12 mouse cellular contexts compared by ENCODE assay signal in the genomic region with DNA sequence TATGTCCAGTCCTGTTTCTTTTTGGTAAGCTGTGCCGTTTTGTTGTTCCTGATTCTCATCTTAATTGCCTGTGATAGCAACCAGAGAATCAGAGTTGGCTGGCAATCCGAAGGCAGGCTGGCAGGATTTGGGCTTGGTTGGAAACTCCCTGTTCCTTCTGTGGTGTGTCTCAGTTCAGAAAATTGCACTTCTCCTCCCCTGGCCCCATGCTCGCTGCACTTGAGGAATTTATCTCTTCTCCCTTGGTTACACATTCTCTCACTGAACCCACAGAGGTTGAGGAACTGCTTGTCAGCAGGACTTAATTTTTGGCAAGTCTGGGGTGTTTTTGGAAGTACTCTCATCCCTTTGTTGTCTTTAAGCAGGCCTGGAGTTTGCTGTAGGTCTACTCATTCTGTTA. TPM values are rescaled to one million over a fixed set of nuclear protein-coding genes. Genes with fewer than 3 reads are reported as not detected.
DNase-seq lines count a peak whose midpoint lies in the region; ATAC-seq and TF ChIP-seq lines count a peak whose summit lies in the region.
"Had no signal": no experiment of that assay in that cellular context is flagged by ENCODE, and none has a peak within 500 bp of the region (broad histone marks: within the 10 kb centered on the region; RNA-seq: fewer than 3 reads in every experiment).

No protein-coding gene starts in this region.

- no peaks in the 10 kb centered on the region for H3K36me3 ChIP-seq in forebrain, postnatal 0 days (ENCODE audit: insufficient read depth)
- H3K36me3 ChIP-seq in forebrain, embryonic 13.5 days (ENCODE audit: poor library complexity, severe bottlenecking), result no peaks in the 10 kb centered on the region
- H3K36me3 ChIP-seq in liver, embryonic 11.5 days (ENCODE audit: control insufficient read depth, insufficient read depth, low read length), result no peaks in the 10 kb centered on the region
- H3K36me3 ChIP-seq: forebrain, embryonic 15.5 days; limb, embryonic 12.5 days had no signal

- H3K9ac ChIP-seq in forebrain, postnatal 0 days, result no peak overlapping the region
- H3K9ac ChIP-seq in forebrain, embryonic 13.5 days, result no peak overlapping the region
- H3K9ac ChIP-seq in liver, embryonic 11.5 days (ENCODE audit: low read depth, low read length), result no peak overlapping the region
- H3K9ac ChIP-seq: forebrain, embryonic 15.5 days; limb, embryonic 12.5 days had no signal

- H3K4me2 ChIP-seq in forebrain, postnatal 0 days (ENCODE audit: low read depth), result no peak overlapping the region
- no peak overlapping the region for H3K4me2 ChIP-seq in forebrain, embryonic 13.5 days
- H3K4me2 ChIP-seq in liver, embryonic 11.5 days, result no peak overlapping the region
- H3K4me2 ChIP-seq: forebrain, embryonic 15.5 days; heart, embryonic 11.5 days; limb, embryonic 12.5 days had no signal

- no peak overlapping the region for H3K4me3 ChIP-seq in forebrain, postnatal 0 days (ENCODE audit: low read depth, low read length)
- no peak overlapping the region for H3K4me3 ChIP-seq in forebrain, embryonic 13.5 days
- no peak overlapping the region for H3K4me3 ChIP-seq in lung, adult 2 months (replicated peaks; ENCODE audit: extremely low read depth, low read depth, low read length)
- H3K4me3 ChIP-seq in liver, embryonic 11.5 days (ENCODE audit: low read depth, low read length), result no peak overlapping the region
- H3K4me3 ChIP-seq: forebrain, embryonic 15.5 days; limb, embryonic 12.5 days had no signal

- no peak overlapping the region for H3K27ac ChIP-seq in forebrain, postnatal 0 days (ENCODE audit: low read depth, low read length)
- no peak overlapping the region for H3K27ac ChIP-seq in forebrain, embryonic 13.5 days
- no peak overlapping the region for H3K27ac ChIP-seq in liver, embryonic 11.5 days (ENCODE audit: low read depth, low read length)
- H3K27ac ChIP-seq: forebrain, embryonic 15.5 days; limb, embryonic 12.5 days had no signal

- H3K9me3 ChIP-seq in forebrain, postnatal 0 days (ENCODE audit: low read length), result no peaks in the 10 kb centered on the region
- no peaks in the 10 kb centered on the region for H3K9me3 ChIP-seq in forebrain, embryonic 13.5 days (replicated peaks)
- H3K9me3 ChIP-seq in liver, embryonic 11.5 days (ENCODE audit: control insufficient read depth, low read length), result no peaks in the 10 kb centered on the region
- H3K9me3 ChIP-seq: forebrain, embryonic 15.5 days; limb, embryonic 12.5 days had no signal

- ATAC-seq in forebrain, postnatal 0 days, result no peak; the same call in 1 of the 2 replicates
- ATAC-seq in forebrain, embryonic 13.5 days, result no peak
- no peak for ATAC-seq in liver, embryonic 11.5 days (replicated peaks; ENCODE audit: low FRiP score)
- no peak for ATAC-seq in megakaryocyte-erythroid progenitor cell, adult 5-6 weeks (replicated peaks; ENCODE audit: low FRiP score, low TSS enrichment, poor library complexity, severe bottlenecking)
- ATAC-seq: forebrain, embryonic 15.5 days; intestine, embryonic 16.5 days had no signal

- H3K4me1 ChIP-seq in forebrain, postnatal 0 days (ENCODE audit: insufficient read depth), result no peaks in the 10 kb centered on the region
- H3K4me1 ChIP-seq in forebrain, embryonic 13.5 days, result no peaks in the 10 kb centered on the region
- H3K4me1 ChIP-seq in lung, adult 2 months (ENCODE audit: control insufficient read depth, insufficient read depth, low read length), result no peaks in the 10 kb centered on the region
- no peaks in the 10 kb centered on the region for H3K4me1 ChIP-seq in liver, embryonic 11.5 days (replicated peaks; ENCODE audit: control insufficient read depth, insufficient read depth, low read length)
- H3K4me1 ChIP-seq: forebrain, embryonic 15.5 days; limb, embryonic 12.5 days had no signal

- TF ChIP-seq POLR2A in lung, adult 2 months (IDR thresholded peaks at IDR 0.05; ENCODE audit: borderline replicate concordance, extremely low read depth, low read depth, low read length), result no peak
- TF ChIP-seq POLR2A in brain, embryonic 14.5 days (IDR thresholded peaks at IDR 0.05; ENCODE audit: borderline replicate concordance, extremely low read depth, insufficient read depth, insufficient read length, poor library complexity, severe bottlenecking), result no peak

- no peaks in the 10 kb centered on the region for H3K27me3 ChIP-seq in forebrain, postnatal 0 days (ENCODE audit: insufficient read depth, low read length)
- no peaks in the 10 kb centered on the region for H3K27me3 ChIP-seq in forebrain, embryonic 13.5 days
- H3K27me3 ChIP-seq in liver, embryonic 11.5 days (replicated peaks; ENCODE audit: control insufficient read depth, insufficient read depth, low read length), result no peaks in the 10 kb centered on the region
- H3K27me3 ChIP-seq: forebrain, embryonic 15.5 days; limb, embryonic 12.5 days had no signal

- no peak for TF ChIP-seq CTCF in forebrain, postnatal 0 days (IDR thresholded peaks at IDR 0.05; ENCODE audit: low read depth)
- TF ChIP-seq CTCF in lung, adult 2 months (IDR thresholded peaks at IDR 0.05; ENCODE audit: insufficient read depth, low read length), result no peak
- TF ChIP-seq CTCF in brain, embryonic 14.5 days (IDR thresholded peaks at IDR 0.05; ENCODE audit: borderline replicate concordance, extremely low read depth, insufficient read depth, insufficient read length), result no peak

- peak; percentile 50 for DNase-seq in forebrain, postnatal 0 days
- peak; percentile 9 for DNase-seq in lung, postnatal 25 days (ENCODE audit: low spot score)
- no peak for DNase-seq in lung, adult 2 months
- peak; percentile 30 for DNase-seq in brain, embryonic 14.5 days (ENCODE audit: low read depth)
- DNase-seq in kidney, postnatal 25 days, result peak; percentile 68 to 80
- no peak for DNase-seq in liver, embryonic 11.5 days (ENCODE audit: low spot score)

- 36% methylated on average over 3 of the region's 3 CpGs for WGBS in forebrain, postnatal 0 days
- 65% methylated on average over 3 of the region's 3 CpGs for WGBS in forebrain, embryonic 13.5 days
- 34% methylated on average over 3 of the region's 3 CpGs for WGBS in lung, adult 2 months
- WGBS in liver, embryonic 11.5 days, result 55% methylated on average over 3 of the region's 3 CpGs

RNA-seq across cellular contexts. Expression of a gene that starts 29.3 kb away (rescaled TPM):
- 4.9 and 5.3 TPM in 2 replicates for total RNA-seq in forebrain, postnatal 0 days (2014; rRNA removed)
- polyA plus RNA-seq in forebrain, postnatal 0 days (2015; fragmentation: Nextera tagmentation; extraction: Ambion mirVana), result 4.5 and 5.8 TPM in 2 replicates
- 2.1 and 2.6 TPM in 2 replicates for polyA plus RNA-seq in forebrain, embryonic 13.5 days (2015; fragmentation: Nextera tagmentation; extraction: Ambion mirVana)
- 5.0 and 5.4 TPM in 2 replicates for polyA plus RNA-seq in lung, adult 2 months (2012; rRNA removed)
- 4.8 and 7.4 TPM in 2 replicates for polyA plus RNA-seq in brain, embryonic 14.5 days (2012; rRNA removed)
- 12.2 and 13.7 TPM in 2 replicates for polyA plus RNA-seq in liver, embryonic 11.5 days (2014; fragmentation: Nextera tagmentation; extraction: Ambion mirVana)
- not detected in 2 replicates for total RNA-seq in megakaryocyte-erythroid progenitor cell, adult 5-6 weeks (2014; fragmentation: Nextera tagmentation)
- total RNA-seq in megakaryocyte-erythroid progenitor cell, adult 5-6 weeks (2017), result not detected in 2 replicates

Comparison
In these comparisons a context has a peak if more than half of its experiments do, and no peak if none do; other contexts are left out.
1. DNase-seq: peak in forebrain, postnatal 0 days (single experiment), lung, postnatal 25 days (single experiment), brain, embryonic 14.5 days (single experiment) and kidney, postnatal 25 days (2 of 2); none in lung, adult 2 months (single experiment) and liver, embryonic 11.5 days (single experiment).